Mouse (Mus musculus): ENCODE measurements around the gene Rin3.

DNA sequence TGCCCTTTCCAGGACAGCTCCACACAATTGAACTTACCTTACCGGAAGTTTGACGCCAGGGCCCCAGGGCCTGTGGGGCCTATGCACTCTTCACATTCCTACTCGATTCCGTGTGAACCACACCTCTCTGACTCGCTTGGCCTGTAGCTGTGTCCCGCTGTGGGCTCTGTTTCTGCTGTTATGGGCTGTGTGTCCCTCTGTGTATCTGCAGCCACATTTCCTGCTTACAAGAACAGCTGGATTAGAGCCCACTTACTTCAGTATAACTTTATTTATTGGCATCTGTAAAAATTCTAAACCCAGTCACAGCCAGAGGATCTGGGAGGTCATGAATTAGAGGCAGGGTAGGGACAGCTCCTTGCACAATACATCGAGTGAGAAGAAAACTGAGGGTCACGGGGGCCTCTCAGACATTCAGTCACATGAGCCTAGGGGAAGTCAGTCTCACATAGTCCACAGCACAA lies 20.9 kb upstream of the Rin3 start:
- TF ChIP-seq CTCF (IDR thresholded peaks at IDR 0.05; ENCODE audit: borderline replicate concordance, insufficient read depth, low read length) (no peak), POLR2A (IDR thresholded peaks at IDR 0.05; ENCODE audit: low read depth, low read length) (no peak)
